Mouse (Mus musculus) forebrain, embryonic 16.5 days (tissue): ENCODE results near the gene Gm10801. TPM values are rescaled to one million over a fixed set of nuclear protein-coding genes. Genes with fewer than 3 reads are reported as not detected.
"Not testable (repeated sequence)": the region's sequence is repeated elsewhere in the genome, so short reads cannot be mapped to it uniquely, and the experiment has no call there.

ENCODE experiments used
- ATAC-seq: fragments of 200-750 bp; cut with Nextera tagmentation; 2 replicates; pipeline ENCODE4 v1.8.0; 2017; ENCODE audit warnings: mild to moderate bottlenecking, moderate library complexity
- H3K27ac ChIP-seq: fragments of 300-500 bp; sonication (generic); 2 replicates; pipeline ENCODE4 v1.5.1; 2014; ENCODE audit warnings: low read length, control low read depth
- H3K27me3 ChIP-seq: fragments of 300-500 bp; sonication (generic); replicated peaks from 2 replicates; pipeline ENCODE4 v1.6.1; 2014; ENCODE audit warnings: low read length; ENCODE audit not compliant: control insufficient read depth, insufficient read depth
- H3K36me3 ChIP-seq: fragments of 300-500 bp; sonication (generic); 2 replicates; pipeline ENCODE4 v1.6.1; 2014; ENCODE audit not compliant: control insufficient read depth, insufficient read depth
- H3K4me1 ChIP-seq: fragments of 300-500 bp; sonication (generic); replicated peaks from 2 replicates; pipeline ENCODE4 v1.6.1; 2014; ENCODE audit warnings: low read length; ENCODE audit not compliant: control insufficient read depth, insufficient read depth
- H3K4me2 ChIP-seq: fragments of 300-500 bp; sonication (generic); 2 replicates; pipeline ENCODE4 v1.6.1; 2014; ENCODE audit warnings: mild to moderate bottlenecking, low read length, control low read depth
- H3K4me3 ChIP-seq: fragments of 300-500 bp; sonication (generic); replicated peaks from 2 replicates; pipeline ENCODE4 v1.5.1; 2014; ENCODE audit warnings: mild to moderate bottlenecking, low read length, control low read depth
- H3K9ac ChIP-seq: fragments of 300-500 bp; sonication (generic); replicated peaks from 2 replicates; pipeline ENCODE4 v1.6.1; 2014; ENCODE audit warnings: low read depth, low read length, control low read depth
- H3K9me3 ChIP-seq: fragments of 300-500 bp; sonication (generic); 2 replicates; pipeline ENCODE4 v1.6.1; 2016; ENCODE audit warnings: low read length; ENCODE audit not compliant: control insufficient read depth
- WGBS: fragments of 180-500 bp; shearing (Covaris S2); extraction: QIAGEN DNeasy Blood & Tissue Kit; methylation state at CpG from one replicate; pipeline ENCODE4 v1.1.7; 2014; 5-methylcytosine and 5-hydroxymethylcytosine counted together
- polyA plus RNA-seq: library from polyadenylated mRNA; unstranded; fragments of >200 nt; fragmentation: Nextera tagmentation; extraction: Ambion mirVana; gene quantifications from 2 replicates; pipeline ENCODE4 v1.2.1, GENCODE M21; 2015

Gene Gm10801
- polyA plus RNA-seq: not detected in 2 replicates

DNA sequence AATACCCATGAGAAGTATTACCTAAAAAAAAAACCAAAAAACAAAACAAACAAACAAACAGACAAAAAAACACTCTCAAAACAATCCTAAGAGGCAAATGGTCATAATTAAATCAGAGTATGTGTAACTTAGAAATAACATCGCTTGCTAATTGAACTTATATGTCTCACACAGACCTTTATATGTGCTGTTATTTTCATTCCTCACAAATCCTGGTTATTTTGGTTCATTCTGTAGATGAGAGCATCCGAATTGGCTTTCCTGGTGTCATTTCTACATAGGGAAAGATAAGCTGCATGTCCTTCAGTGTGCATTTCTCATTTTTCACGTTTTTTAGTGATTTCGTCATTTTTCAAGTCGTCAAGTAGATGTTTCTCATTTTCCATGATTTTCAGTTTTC is at the start of gene Gm10801:
Gm10801 (plus strand) TSS at position 301 of the 400 bp plus-strand sequence.
- H3K4me3 ChIP-seq, H3K27ac ChIP-seq, H3K36me3 ChIP-seq, H3K4me1 ChIP-seq, H3K9me3 ChIP-seq, ATAC-seq, H3K9ac ChIP-seq, H3K4me2 ChIP-seq, H3K27me3 ChIP-seq: not testable (repeated sequence)
- 74% methylated on average over 4 of the region's 5 CpGs for WGBS

DNA sequence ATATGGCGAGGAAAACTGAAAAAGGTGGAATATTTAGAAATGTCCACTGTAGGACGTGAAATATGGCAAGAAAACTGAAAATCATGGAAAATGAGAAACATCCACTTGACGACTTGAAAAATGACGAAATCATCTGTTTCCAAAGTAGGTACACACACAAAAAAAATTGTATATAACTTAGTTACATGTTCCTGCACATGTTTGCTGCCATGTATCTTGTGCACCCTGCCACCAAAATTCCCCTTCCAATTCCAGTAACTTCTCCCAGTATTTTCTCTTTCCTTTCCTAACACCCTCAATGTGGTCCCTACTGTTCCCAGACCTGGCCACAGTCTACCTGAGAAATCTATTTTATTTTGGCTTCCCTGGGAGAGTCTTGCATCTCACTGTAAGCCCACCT is 5.2 kb downstream of the Gm10801 start, which contains the start of gene Gm10800:
Gm10800 (minus strand) TSS at position 101 of the 400 bp plus-strand sequence.
- not testable (repeated sequence) for H3K4me3 ChIP-seq, H3K4me1 ChIP-seq, H3K36me3 ChIP-seq, H3K4me2 ChIP-seq, H3K27ac ChIP-seq, H3K27me3 ChIP-seq, H3K9me3 ChIP-seq, ATAC-seq, H3K9ac ChIP-seq
- 87% methylated on average over 4 of the region's 4 CpGs for WGBS

DNA sequence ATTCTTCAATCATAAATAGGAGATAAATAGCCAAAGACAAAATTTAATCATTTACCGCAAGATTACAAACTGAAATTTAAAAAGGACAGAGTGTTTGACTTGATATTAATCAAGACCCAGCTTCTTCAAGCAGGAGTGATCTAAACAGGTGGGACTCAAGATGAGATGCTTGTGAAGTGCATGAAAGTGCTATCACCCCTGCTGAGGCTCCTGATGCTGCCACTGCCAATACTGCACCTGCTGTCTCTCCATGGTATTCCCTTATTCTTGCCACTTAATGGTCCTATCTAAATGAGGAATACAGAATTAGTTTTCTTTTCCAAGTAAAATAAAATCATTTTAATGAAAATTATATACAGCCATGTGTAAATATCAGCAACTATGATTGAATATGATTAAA is 35.5 kb downstream of the Gm10801 start:
- Histone ChIP-seq H3K4me2 (no peak overlapping the region), H3K4me3 (no peak overlapping the region), H3K9ac (no peak overlapping the region), H3K4me1 (no peaks in the 10 kb centered on the region), H3K27me3 (no peaks in the 10 kb centered on the region), H3K36me3 (no peaks in the 10 kb centered on the region), H3K9me3 (no peaks in the 10 kb centered on the region), H3K27ac (no peak overlapping the region)
- 94% methylated on average over 1 of the region's 1 CpGs for WGBS
- ATAC-seq: no peak

Other genes with a start within 250 kb of the Gm10801 start
- gene Gm10800, start 5.1 kb downstream of the Gm10801 start, polyA plus RNA-seq: 0.60 and 1.0 TPM in 2 replicates